Mouse (Mus musculus) right cerebral cortex, postnatal 36 days (tissue): ENCODE results near the gene Smn1.
"Not testable (repeated sequence)": the region's sequence is repeated elsewhere in the genome, so short reads cannot be mapped to it uniquely, and the experiment has no call there.

Experiments
- DNase-seq, 2 experiments: peaks; one replicate each; pipeline ENCODE4 v3.0.0; 2022; ENCODE audit warnings: low spot score in 2 of 2, mixed read lengths in 1 of 2

The Smn1 gene

GRCm38 (mm10) chr13:100124423-100125257 is at the start of gene Smn1:
TSS of gene Smn1 (plus strand) at chr13:100124852.
- peak; percentile 95 for DNase-seq

GRCm38 (mm10) chr13:100098808-100099207 is 25.8 kb upstream of the Smn1 start:
- DNase-seq, result no peak

GRCm38 (mm10) chr13:100103052-100103658 is 21.5 kb upstream of the Smn1 start:
- DNase-seq, result no peak

GRCm38 (mm10) chr13:100103748-100104254 is 20.9 kb upstream of the Smn1 start, which contains the start of gene Bdp1:
TSS of gene Bdp1 (minus strand) at chr13:100104070.
- DNase-seq, result peak; percentile 91

GRCm38 (mm10) chr13:100107652-100108472 is 16.8 kb upstream of the Smn1 start, which contains the start of gene Serf1:
TSS of gene Serf1 (plus strand) at chr13:100108012.
- peak; percentile 73 for DNase-seq

- no peak for DNase-seq
Measured at GRCm38 (mm10) chr13:100112218-100112972, 12.3 kb upstream of the Smn1 start.

- no peak for DNase-seq
Measured at GRCm38 (mm10) chr13:100123970-100124369, 682 bp upstream of the Smn1 start.

- DNase-seq, result no peak
Measured at GRCm38 (mm10) chr13:100125258-100125643, 599 bp downstream of the Smn1 start.

GRCm38 (mm10) chr13:100141646-100142314 is 17.1 kb downstream of the Smn1 start:
- DNase-seq, result no peak

- no peak for DNase-seq
Measured at GRCm38 (mm10) chr13:100152659-100153058, 28.0 kb downstream of the Smn1 start.

GRCm38 (mm10) chr13:100156624-100157023 is 32.0 kb downstream of the Smn1 start:
- no peak for DNase-seq

GRCm38 (mm10) chr13:100161171-100161870 is 36.7 kb downstream of the Smn1 start:
- not testable (repeated sequence) for DNase-seq

- DNase-seq, result not testable (repeated sequence)
Measured at GRCm38 (mm10) chr13:100162467-100162866, 37.8 kb downstream of the Smn1 start.

GRCm38 (mm10) chr13:100166378-100166777 is 41.7 kb downstream of the Smn1 start:
- not testable (repeated sequence) for DNase-seq

GRCm38 (mm10) chr13:100174360-100174759 is 49.7 kb downstream of the Smn1 start:
- DNase-seq, result not testable (repeated sequence)

- DNase-seq, result not testable (repeated sequence)
Measured at GRCm38 (mm10) chr13:100183111-100183510, 58.5 kb downstream of the Smn1 start.
